Mouse (Mus musculus) kidney, adult 11 months (tissue): ENCODE data around the gene Olfr1100.

Experiments used
- DNase-seq: peaks from one replicate; pipeline ENCODE4 v3.0.0; 2022

Olfr1100 gene

DNA sequence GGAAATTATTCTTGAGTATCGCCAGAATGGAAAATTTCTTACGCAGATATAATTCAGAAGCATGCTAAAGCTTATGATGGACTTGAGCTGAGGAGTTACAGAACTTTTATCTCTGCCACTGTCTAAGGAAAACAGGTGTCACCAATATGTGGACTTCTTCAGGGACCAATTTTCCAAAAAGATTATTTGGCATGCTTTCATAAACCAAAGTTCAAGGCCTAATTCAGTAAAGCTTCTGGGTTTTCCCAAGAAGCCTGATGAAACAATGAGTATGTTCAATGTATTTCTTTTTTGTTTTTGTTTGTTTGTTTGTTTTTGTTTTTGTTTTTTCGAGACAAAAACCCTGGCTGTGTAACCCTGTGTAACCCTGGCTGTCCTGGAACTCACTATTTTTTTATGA lies at the start of gene Olfr1100:
TSS of gene Olfr1100 (minus strand) at position 101 of the 400 bp plus-strand sequence.
- DNase-seq, result no peak

- DNase-seq, result no peak
Observed at GRCm38 (mm10) chr2:87026980-87027379, 47.2 kb upstream of the Olfr1100 start, which contains the start of gene Olfr1104. Gene Olfr1104, minus strand, starts transcription at chr2:87027080.

- no peak for DNase-seq
Observed at GRCm38 (mm10) chr2:86998098-86998497, 18.3 kb upstream of the Olfr1100 start, which contains the start of gene Olfr1102. Gene Olfr1102, plus strand, starts transcription at chr2:86998398.

DNA sequence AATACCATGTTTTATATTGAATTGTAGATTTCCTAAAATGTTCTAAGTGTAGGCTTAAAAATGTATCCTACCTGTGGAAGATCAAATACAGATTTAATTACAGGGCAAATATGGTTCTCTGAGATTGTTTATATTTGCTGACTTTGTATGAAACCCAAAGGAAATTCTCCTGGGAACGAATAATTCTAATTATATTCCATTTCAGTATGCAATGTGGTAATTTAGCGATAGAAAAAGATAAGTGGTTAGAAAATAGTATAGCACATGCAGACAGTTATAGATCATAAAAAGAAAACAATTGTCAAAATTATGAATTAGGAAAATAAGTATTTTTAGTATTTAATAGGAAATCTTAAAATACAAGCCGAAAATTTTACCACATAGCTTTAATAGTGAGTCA lies 11.4 kb upstream of the Olfr1100 start, which contains the start of gene Olfr1101:
TSS of gene Olfr1101 (minus strand) at position 101 of the 400 bp plus-strand sequence.
- no peak for DNase-seq

- no peak for DNase-seq
Observed at GRCm38 (mm10) chr2:86960593-86960992, 19.2 kb downstream of the Olfr1100 start, which contains the start of gene Olfr1099. Gene Olfr1099, minus strand, starts transcription at chr2:86960693.

- no peak for DNase-seq
Observed at GRCm38 (mm10) chr2:86926557-86926956, 53.2 kb downstream of the Olfr1100 start.
